Mouse (Mus musculus) limb, embryonic 12.5 days (tissue): ENCODE measurements around the gene Mxd3. TPM values are rescaled to one million over a fixed set of nuclear protein-coding genes. Genes with fewer than 3 reads are reported as not detected.
A peak's percentile ranks its signal among the peaks of the same experiment; 100 is the strongest.

ENCODE experiments used
- ATAC-seq: fragments of 200-750 bp; cut with Nextera tagmentation; 2 replicates; pipeline ENCODE4 v1.8.0; 2017; ENCODE audit warnings: low read depth, moderate TSS enrichment; ENCODE audit not compliant: insufficient number of reproducible peaks, insufficient read depth, low FRiP score, low TSS enrichment
- H3K27ac ChIP-seq: fragments of 300-500 bp; sonication (generic); 2 replicates; pipeline ENCODE4 v1.5.1; 2016; ENCODE audit warnings: mild to moderate bottlenecking, moderate library complexity
- H3K27me3 ChIP-seq: fragments of 300-500 bp; sonication (generic); 2 replicates; pipeline ENCODE4 v1.6.1; 2016; ENCODE audit warnings: mild to moderate bottlenecking, moderate library complexity
- H3K36me3 ChIP-seq: fragments of 300-500 bp; sonication (generic); 2 replicates; pipeline ENCODE4 v1.6.1; 2016; ENCODE audit warnings: mild to moderate bottlenecking, moderate library complexity
- H3K4me1 ChIP-seq: fragments of 300-500 bp; sonication (generic); replicated peaks from 2 replicates; pipeline ENCODE4 v1.6.1; 2016
- H3K4me2 ChIP-seq: fragments of 300-500 bp; sonication (generic); 2 replicates; pipeline ENCODE4 v1.6.1; 2016; ENCODE audit warnings: mild to moderate bottlenecking, moderate library complexity
- H3K4me3 ChIP-seq: fragments of 300-500 bp; sonication (generic); replicated peaks from 2 replicates; pipeline ENCODE4 v1.5.1; 2016; ENCODE audit warnings: mild to moderate bottlenecking
- H3K9ac ChIP-seq: fragments of 300-500 bp; sonication (generic); replicated peaks from 2 replicates; pipeline ENCODE4 v1.6.1; 2016; ENCODE audit warnings: mild to moderate bottlenecking, moderate library complexity
- H3K9me3 ChIP-seq: fragments of 300-500 bp; sonication (generic); 2 replicates; pipeline ENCODE4 v1.6.1; 2016; ENCODE audit warnings: mild to moderate bottlenecking, moderate library complexity
- WGBS: fragments of 180-500 bp; shearing (Covaris S2); methylation state at CpG from one replicate; pipeline ENCODE4 v1.1.7; 2016; 5-methylcytosine and 5-hydroxymethylcytosine counted together
- polyA plus RNA-seq: library from polyadenylated mRNA; unstranded; fragments of >200 nt; fragmentation: Nextera tagmentation; extraction: Ambion mirVana; gene quantifications from 2 replicates; pipeline ENCODE4 v1.2.1, GENCODE M21; 2016

Gene Mxd3
- polyA plus RNA-seq, 1 experiment from 2014 or later: 34.9 TPM

- H3K4me2 ChIP-seq: peak overlapping the region; percentile 90
- under 1% methylated on average over 28 of the region's 29 CpGs for WGBS
These were observed 427 bp downstream of the Mxd3 start for GRCm38 (mm10) chr13:55329109-55329682.

GRCm38 (mm10) chr13:55328641-55329040 is 982 bp downstream of the Mxd3 start:
- ATAC-seq: no peak
- no peak overlapping the region for H3K27ac ChIP-seq
- no peaks in the 10 kb centered on the region for H3K27me3 ChIP-seq
- WGBS: 84% methylated on average over 4 of the region's 4 CpGs
- H3K9me3 ChIP-seq: no peaks in the 10 kb centered on the region
- peak overlapping the region; percentile 90 for H3K4me2 ChIP-seq
- peak overlapping the region; percentile 72 for H3K4me3 ChIP-seq
- H3K36me3 ChIP-seq: peaks cover 29% of the 10 kb centered on the region
- peaks cover 35% of the 10 kb centered on the region for H3K4me1 ChIP-seq
- peak overlapping the region; percentile 75 for H3K9ac ChIP-seq

More at GRCm38 (mm10) chr13:55329109-55329682, 427 bp downstream of the Mxd3 start:
- peak overlapping the region; percentile 75 for H3K9ac ChIP-seq
- peaks cover 31% of the 10 kb centered on the region for H3K4me1 ChIP-seq
- peak overlapping the region; percentile 72 for H3K4me3 ChIP-seq
- H3K27ac ChIP-seq: peak overlapping the region; percentile 95
- H3K27me3 ChIP-seq: no peaks in the 10 kb centered on the region
- no peaks in the 10 kb centered on the region for H3K9me3 ChIP-seq
- peak; percentile 28; the same call in 1 of the 2 replicates for ATAC-seq
- H3K36me3 ChIP-seq: peaks cover 23% of the 10 kb centered on the region

GRCm38 (mm10) chr13:55328171-55328570 is 1.5 kb downstream of the Mxd3 start:
- WGBS: 81% methylated on average over 6 of the region's 6 CpGs
- Histone ChIP-seq H3K4me1 (peaks cover 40% of the 10 kb centered on the region), H3K27me3 (no peaks in the 10 kb centered on the region), H3K36me3 (peaks cover 33% of the 10 kb centered on the region), H3K4me2 (peak overlapping the region; percentile 90), H3K27ac (no peak overlapping the region), H3K9ac (peak overlapping the region; percentile 75), H3K4me3 (peak overlapping the region; percentile 72), H3K9me3 (no peaks in the 10 kb centered on the region)
- ATAC-seq: no peak

- peak overlapping the region; percentile 75; the same call in 1 of the 2 replicates for H3K9ac ChIP-seq
- H3K9me3 ChIP-seq: no peaks in the 10 kb centered on the region
- H3K4me1 ChIP-seq: peaks cover 45% of the 10 kb centered on the region
- H3K4me2 ChIP-seq: peak overlapping the region; percentile 90
- no peak overlapping the region for H3K27ac ChIP-seq
- no peaks in the 10 kb centered on the region for H3K27me3 ChIP-seq
- peak overlapping the region; percentile 72 for H3K4me3 ChIP-seq
- no peak for ATAC-seq
- H3K36me3 ChIP-seq: peaks cover 38% of the 10 kb centered on the region
- WGBS: 50% methylated on average over 8 of the region's 8 CpGs
These were observed 2.0 kb downstream of the Mxd3 start for GRCm38 (mm10) chr13:55327633-55328032.

GRCm38 (mm10) chr13:55327169-55327568 is 2.5 kb downstream of the Mxd3 start:
- Histone ChIP-seq H3K4me1 (peaks cover 46% of the 10 kb centered on the region), H3K27ac (no peak overlapping the region), H3K9ac (no peak overlapping the region), H3K9me3 (no peaks in the 10 kb centered on the region), H3K27me3 (no peaks in the 10 kb centered on the region), H3K4me3 (no peak overlapping the region), H3K36me3 (peaks cover 38% of the 10 kb centered on the region), H3K4me2 (no peak overlapping the region)
- WGBS: 57% methylated on average over 4 of the region's 4 CpGs
- ATAC-seq: no peak

GRCm38 (mm10) chr13:55325596-55325995 is 4.0 kb downstream of the Mxd3 start:
- H3K9me3 ChIP-seq: no peaks in the 10 kb centered on the region
- ATAC-seq: no peak
- no peak overlapping the region for H3K9ac ChIP-seq
- peaks cover 49% of the 10 kb centered on the region for H3K4me1 ChIP-seq
- no peaks in the 10 kb centered on the region for H3K27me3 ChIP-seq
- WGBS: 83% methylated on average over 11 of the region's 11 CpGs
- peaks cover 40% of the 10 kb centered on the region for H3K36me3 ChIP-seq
- H3K27ac ChIP-seq: no peak overlapping the region
- H3K4me3 ChIP-seq: 0 out of 2 replicates have a peak overlapping the region, but pooled peaks have one; percentile 1
- H3K4me2 ChIP-seq: no peak overlapping the region

GRCm38 (mm10) chr13:55322130-55322825 is 7.3 kb downstream of the Mxd3 start:
- Histone ChIP-seq H3K9me3 (no peaks in the 10 kb centered on the region), H3K36me3 (peaks cover 69% of the 10 kb centered on the region), H3K27ac (peak overlapping the region; percentile 85), H3K4me2 (peak overlapping the region; percentile 94), H3K9ac (peak overlapping the region; percentile 95), H3K4me3 (peak overlapping the region; percentile 91), H3K27me3 (no peaks in the 10 kb centered on the region), H3K4me1 (peaks cover 33% of the 10 kb centered on the region)
- no peak for ATAC-seq
- WGBS: 1% methylated on average over 31 of the region's 31 CpGs

GRCm38 (mm10) chr13:55321434-55322129 is 8.0 kb downstream of the Mxd3 start, which contains the start of gene Rab24:
TSS of gene Rab24 (minus strand) at chr13:55321946.
- peak; percentile 84 for ATAC-seq
- H3K27ac ChIP-seq: peak within 1 kb of the TSS; percentile 85
- H3K4me3 ChIP-seq: peak within 1 kb of the TSS; percentile 91
- no peaks in the 10 kb centered on the region for H3K27me3 ChIP-seq
- peak within 1 kb of the TSS; percentile 94 for H3K4me2 ChIP-seq
- peak within 1 kb of the TSS; percentile 95 for H3K9ac ChIP-seq
- H3K36me3 ChIP-seq: peaks cover 75% of the 10 kb centered on the region
- WGBS: under 1% methylated on average over 73 of the region's 73 CpGs
- peaks cover 32% of the 10 kb centered on the region for H3K4me1 ChIP-seq
- H3K9me3 ChIP-seq: no peaks in the 10 kb centered on the region

GRCm38 (mm10) chr13:55319931-55320533 is 9.6 kb downstream of the Mxd3 start, which contains the start of gene Prelid1:
TSS of gene Prelid1 (plus strand) at chr13:55320500.
- H3K36me3 ChIP-seq: peaks cover 75% of the 10 kb centered on the region
- H3K4me3 ChIP-seq: peak within 1 kb of the TSS; percentile 91
- peak within 1 kb of the TSS; percentile 85 for H3K27ac ChIP-seq
- H3K4me1 ChIP-seq: peaks cover 32% of the 10 kb centered on the region
- ATAC-seq: no peak
- peak within 1 kb of the TSS; percentile 94 for H3K4me2 ChIP-seq
- peak within 1 kb of the TSS; percentile 95 for H3K9ac ChIP-seq
- H3K27me3 ChIP-seq: no peaks in the 10 kb centered on the region
- WGBS: 86% methylated on average over 4 of the region's 4 CpGs
- H3K9me3 ChIP-seq: no peaks in the 10 kb centered on the region

- no peak overlapping the region for H3K4me3 ChIP-seq
- no peak for ATAC-seq
- 78% methylated on average over 3 of the region's 3 CpGs for WGBS
- H3K27ac ChIP-seq: no peak overlapping the region
- peaks cover 76% of the 10 kb centered on the region for H3K36me3 ChIP-seq
- no peaks in the 10 kb centered on the region for H3K27me3 ChIP-seq
- no peaks in the 10 kb centered on the region for H3K9me3 ChIP-seq
- H3K9ac ChIP-seq: no peak overlapping the region
- peaks cover 25% of the 10 kb centered on the region for H3K4me1 ChIP-seq
- H3K4me2 ChIP-seq: no peak overlapping the region
These were observed 11.3 kb downstream of the Mxd3 start for GRCm38 (mm10) chr13:55318351-55318750.
